In genomic region chr9:72797136-72797621, GRCm38 (mm10) we compare ENCODE assay signal across 8 mouse cellular contexts. TPM values are rescaled to one million over a fixed set of nuclear protein-coding genes. Genes with fewer than 3 reads are reported as not detected.
DNase-seq lines count a peak whose midpoint lies in the region; ATAC-seq lines count a peak whose summit lies in the region.

No protein-coding gene starts in this region.

- H3K36me3 ChIP-seq in kidney, embryonic 15.5 days = no peaks in the 10 kb centered on the region
- H3K36me3 ChIP-seq in heart, embryonic 13.5 days = no peaks in the 10 kb centered on the region

- H3K9me3 ChIP-seq in kidney, embryonic 15.5 days (replicated peaks) = no peaks in the 10 kb centered on the region
- 0 out of 2 replicates have a peak, but pooled peaks cover 3% of the 10 kb centered on the region for H3K9me3 ChIP-seq in heart, embryonic 13.5 days

- 0 out of 2 replicates have a peak overlapping the region, but pooled peaks have one; percentile 12 for H3K4me2 ChIP-seq in kidney, embryonic 15.5 days
- peak overlapping the region; percentile 24; the same call in 1 of the 2 replicates for H3K4me2 ChIP-seq in heart, embryonic 13.5 days

- WGBS in kidney, embryonic 15.5 days = 44% methylated on average over 9 of the region's 9 CpGs
- WGBS in heart, embryonic 13.5 days = 41% methylated on average over 9 of the region's 9 CpGs

- no peak overlapping the region for H3K27ac ChIP-seq in kidney, embryonic 15.5 days
- no peak overlapping the region for H3K27ac ChIP-seq in heart, embryonic 13.5 days (replicated peaks)

- H3K9ac ChIP-seq in kidney, embryonic 15.5 days = no peak overlapping the region
- peak overlapping the region; percentile 6; the same call in 1 of the 2 replicates for H3K9ac ChIP-seq in heart, embryonic 13.5 days

- DNase-seq in kidney, adult 8-10 months = no peak
- DNase-seq in lung, adult 18-20 months = peak; percentile 60 to 64
- DNase-seq in thymus, postnatal 0 days (ENCODE audit: low spot score) = peak; percentile 86
- no peak for DNase-seq in neural tube, embryonic 10.5 days (ENCODE audit: extremely low spot score, low spot score)
- no peak for DNase-seq in right cerebral cortex, adult 2 months (ENCODE audit: low spot score in 2 of 2)
- DNase-seq in cerebellum, adult 18-20 months = no peak

- no peak overlapping the region for H3K4me3 ChIP-seq in kidney, embryonic 15.5 days (replicated peaks)
- H3K4me3 ChIP-seq in heart, embryonic 13.5 days = 0 out of 2 replicates have a peak overlapping the region, but pooled peaks have one; percentile 1

- peaks cover 4% of the 10 kb centered on the region; the same call in 1 of the 2 replicates for H3K4me1 ChIP-seq in kidney, embryonic 15.5 days
- peaks cover 16% of the 10 kb centered on the region for H3K4me1 ChIP-seq in heart, embryonic 13.5 days

- no peaks in the 10 kb centered on the region; the same call in 1 of the 2 replicates for H3K27me3 ChIP-seq in kidney, embryonic 15.5 days
- no peaks in the 10 kb centered on the region for H3K27me3 ChIP-seq in heart, embryonic 13.5 days (replicated peaks)

- no peak for ATAC-seq in kidney, embryonic 15.5 days (replicated peaks; ENCODE audit: low FRiP score)
- no peak for ATAC-seq in heart, embryonic 13.5 days (ENCODE audit: extremely low read depth, insufficient number of reproducible peaks, low FRiP score, low TSS enrichment)

RNA-seq across cellular contexts. Expression of gene Prtg, which starts 9.5 kb away (rescaled TPM):
- polyA plus RNA-seq in kidney, embryonic 15.5 days (2015; fragmentation: Nextera tagmentation; extraction: Ambion mirVana) = 2.1 and 2.6 TPM in 2 replicates
- 0.87 and 0.92 TPM in 2 replicates for polyA plus RNA-seq in heart, embryonic 13.5 days (2015; fragmentation: Nextera tagmentation; extraction: Ambion mirVana)
- polyA plus RNA-seq in thymus, postnatal 0 days (2015; fragmentation: Nextera tagmentation; extraction: Ambion mirVana) = 0.13 and 0.17 TPM in 2 replicates

Comparison
In these comparisons a context has a peak if more than half of its experiments do, and no peak if none do; other contexts are left out.
1. DNase-seq: peak in lung, adult 18-20 months (2 of 2) and thymus, postnatal 0 days (single experiment); none in kidney, adult 8-10 months (0 of 2), neural tube, embryonic 10.5 days (single experiment), right cerebral cortex, adult 2 months (0 of 2) and cerebellum, adult 18-20 months (0 of 2).